Mouse (Mus musculus) neural tube, embryonic 12.5 days (tissue): ENCODE data around the gene Asxl1. TPM values are rescaled to one million over a fixed set of nuclear protein-coding genes. Genes with fewer than 3 reads are reported as not detected.

Source experiments
- ATAC-seq: fragments of 200-750 bp; cut with Nextera tagmentation; 2 replicates; pipeline ENCODE4 v1.8.0; 2017; ENCODE audit warnings: low read depth, mild to moderate bottlenecking, moderate TSS enrichment, moderate library complexity; ENCODE audit not compliant: low FRiP score
- H3K27ac ChIP-seq: fragments of 300-500 bp; sonication (generic); 2 replicates; pipeline ENCODE4 v1.5.1; 2016
- H3K27me3 ChIP-seq: fragments of 300-500 bp; sonication (generic); replicated peaks from 2 replicates; pipeline ENCODE4 v1.6.1; 2016; ENCODE audit warnings: mild to moderate bottlenecking
- H3K36me3 ChIP-seq: fragments of 300-500 bp; sonication (generic); 2 replicates; pipeline ENCODE4 v1.6.1; 2016; ENCODE audit warnings: mild to moderate bottlenecking
- H3K4me1 ChIP-seq: fragments of 300-500 bp; sonication (generic); 2 replicates; pipeline ENCODE4 v1.6.1; 2016
- H3K4me2 ChIP-seq: fragments of 300-500 bp; sonication (generic); replicated peaks from 2 replicates; pipeline ENCODE4 v1.6.1; 2016; ENCODE audit warnings: mild to moderate bottlenecking
- H3K4me3 ChIP-seq: fragments of 300-500 bp; sonication (generic); 2 replicates; pipeline ENCODE4 v1.5.1; 2016
- H3K9ac ChIP-seq: fragments of 300-500 bp; sonication (generic); 2 replicates; pipeline ENCODE4 v1.6.1; 2016; ENCODE audit warnings: mild to moderate bottlenecking
- H3K9me3 ChIP-seq: fragments of 300-500 bp; sonication (generic); 2 replicates; pipeline ENCODE4 v1.6.1; 2016; ENCODE audit warnings: mild to moderate bottlenecking
- WGBS: fragments of 180-500 bp; shearing (Covaris S2); methylation state at CpG from one replicate; pipeline ENCODE4 v1.1.7; 2016; 5-methylcytosine and 5-hydroxymethylcytosine counted together
- polyA plus RNA-seq: library from polyadenylated mRNA; unstranded; fragments of >200 nt; fragmentation: Nextera tagmentation; extraction: Ambion mirVana; gene quantifications from 2 replicates; pipeline ENCODE4 v1.2.1, GENCODE M21; 2016

Gene Asxl1
- polyA plus RNA-seq, 1 experiment from 2014 or later, result 21.1 TPM

GRCm38 (mm10) chr2:153446476-153446875 lies 100.8 kb downstream of the Asxl1 start:
- no peak for ATAC-seq
- peak overlapping the region; percentile 98; the same call in 1 of the 2 replicates for H3K4me2 ChIP-seq

GRCm38 (mm10) chr2:153447719-153448118 lies 102.1 kb downstream of the Asxl1 start:
- Histone ChIP-seq H3K9me3 (no peaks in the 10 kb centered on the region), H3K27ac (no peak overlapping the region), H3K27me3 (no peaks in the 10 kb centered on the region), H3K4me3 (no peak overlapping the region), H3K4me2 (no peak overlapping the region), H3K4me1 (peaks cover 8% of the 10 kb centered on the region), H3K36me3 (no peaks in the 10 kb centered on the region), H3K9ac (no peak overlapping the region)
- WGBS, result 86% methylated on average over 3 of the region's 3 CpGs
- no peak for ATAC-seq

More at GRCm38 (mm10) chr2:153446476-153446875, 100.8 kb downstream of the Asxl1 start:
- H3K4me1 ChIP-seq, result peaks cover 20% of the 10 kb centered on the region
- 23% methylated on average over 4 of the region's 4 CpGs for WGBS
- no peaks in the 10 kb centered on the region for H3K36me3 ChIP-seq
- no peaks in the 10 kb centered on the region for H3K9me3 ChIP-seq
- H3K27me3 ChIP-seq, result no peaks in the 10 kb centered on the region
- no peak overlapping the region for H3K9ac ChIP-seq
- no peak overlapping the region for H3K27ac ChIP-seq
- no peak overlapping the region for H3K4me3 ChIP-seq

- no peaks in the 10 kb centered on the region for H3K36me3 ChIP-seq
- no peak overlapping the region for H3K27ac ChIP-seq
- no peak overlapping the region for H3K4me2 ChIP-seq
- H3K4me3 ChIP-seq, result no peak overlapping the region
- H3K9ac ChIP-seq, result no peak overlapping the region
- ATAC-seq, result no peak
- 0 out of 2 replicates have a peak, but pooled peaks cover 5% of the 10 kb centered on the region for H3K4me1 ChIP-seq
- WGBS, result 83% methylated on average over 6 of the region's 6 CpGs
- no peaks in the 10 kb centered on the region for H3K9me3 ChIP-seq
- no peaks in the 10 kb centered on the region for H3K27me3 ChIP-seq
These were observed 102.9 kb downstream of the Asxl1 start for GRCm38 (mm10) chr2:153448519-153448918.

Other genes with a start within 250 kb of the Asxl1 start
- 2.5 and 2.6 TPM in 2 replicates for gene Hck, start 237.4 kb upstream of the Asxl1 start, polyA plus RNA-seq
- gene Tm9sf4, start 184.5 kb upstream of the Asxl1 start, polyA plus RNA-seq, result 77.9 and 83.1 TPM in 2 replicates
- gene Tspyl3, start 120.4 kb upstream of the Asxl1 start, polyA plus RNA-seq, result 11.0 and 12.5 TPM in 2 replicates
- 11.8 and 16.6 TPM in 2 replicates for gene Plagl2, start 104.4 kb upstream of the Asxl1 start, polyA plus RNA-seq
- gene Pofut1, start 104.3 kb upstream of the Asxl1 start, polyA plus RNA-seq, result 4.9 and 5.7 TPM in 2 replicates
- gene Kif3b, start 54.4 kb upstream of the Asxl1 start, polyA plus RNA-seq, result 12.6 and 14.4 TPM in 2 replicates
- gene 4930404H24Rik, start 147.0 kb downstream of the Asxl1 start, polyA plus RNA-seq, result not detected in 2 replicates
- 36.3 and 39.9 TPM in 2 replicates for gene Nol4l, start 184.1 kb downstream of the Asxl1 start, polyA plus RNA-seq